Comparison of ENCODE assay signal across 18 mouse cellular contexts in genomic region chr4:128793710-128794109, GRCm38 (mm10). TPM values are rescaled to one million over a fixed set of nuclear protein-coding genes. Genes with fewer than 3 reads are reported as not detected.
DNase-seq lines count a peak whose midpoint lies in the region; ATAC-seq and TF ChIP-seq lines count a peak whose summit lies in the region.
"Had no signal": no experiment of that assay in that cellular context is flagged by ENCODE, and none has a peak within 500 bp of the region (broad histone marks: within the 10 kb centered on the region; RNA-seq: fewer than 3 reads in every experiment).

No protein-coding gene starts in this region.

- ATAC-seq in heart, embryonic 15.5 days (replicated peaks; ENCODE audit: insufficient number of reproducible peaks, insufficient read depth, low FRiP score, low read depth), result no peak; the same call in 1 of the 2 replicates
- ATAC-seq in megakaryocyte, adult 5-6 weeks (ENCODE audit: poor library complexity, severe bottlenecking), result no peak
- ATAC-seq in hindbrain, embryonic 11.5 days (ENCODE audit: low FRiP score), result no peak
- no peak for ATAC-seq in hindbrain, postnatal 0 days
- ATAC-seq: forebrain, embryonic 16.5 days had no signal

- TF ChIP-seq CTCF in hindbrain, postnatal 0 days (IDR thresholded peaks at IDR 0.05; ENCODE audit: low read depth), result no peak

- no peak overlapping the region for H3K4me2 ChIP-seq in heart, embryonic 15.5 days
- H3K4me2 ChIP-seq in hindbrain, embryonic 11.5 days (replicated peaks; ENCODE audit: low read depth, low read length), result no peak overlapping the region
- no peak overlapping the region for H3K4me2 ChIP-seq in hindbrain, postnatal 0 days (ENCODE audit: low read depth, low read length)
- H3K4me2 ChIP-seq: embryonic facial prominence, embryonic 12.5 days; limb, embryonic 12.5 days; lung, embryonic 14.5 days; neural tube, embryonic 12.5 days had no signal

- peaks cover 47% of the 10 kb centered on the region for H3K4me1 ChIP-seq in heart, embryonic 15.5 days (replicated peaks)
- H3K4me1 ChIP-seq in hindbrain, embryonic 11.5 days (replicated peaks; ENCODE audit: control insufficient read depth, insufficient read depth, low read length), result peaks cover 5% of the 10 kb centered on the region
- H3K4me1 ChIP-seq in hindbrain, postnatal 0 days (ENCODE audit: insufficient read depth, low read length), result peaks cover 12% of the 10 kb centered on the region

- no peak overlapping the region for H3K9ac ChIP-seq in heart, embryonic 15.5 days
- no peak overlapping the region for H3K9ac ChIP-seq in hindbrain, embryonic 11.5 days (ENCODE audit: low read depth, low read length)
- H3K9ac ChIP-seq in hindbrain, postnatal 0 days (replicated peaks; ENCODE audit: low read length), result no peak overlapping the region
- H3K9ac ChIP-seq: embryonic facial prominence, embryonic 12.5 days; limb, embryonic 12.5 days; lung, embryonic 14.5 days; neural tube, embryonic 12.5 days had no signal

- no peak overlapping the region for H3K4me3 ChIP-seq in heart, embryonic 15.5 days
- no peak overlapping the region for H3K4me3 ChIP-seq in hindbrain, embryonic 11.5 days (ENCODE audit: low read depth, low read length)
- no peak overlapping the region for H3K4me3 ChIP-seq in hindbrain, postnatal 0 days (ENCODE audit: low read length)
- H3K4me3 ChIP-seq: embryonic facial prominence, embryonic 12.5 days; limb, embryonic 12.5 days; neural tube, embryonic 12.5 days had no signal

- H3K9me3 ChIP-seq in heart, embryonic 15.5 days (replicated peaks), result no peaks in the 10 kb centered on the region
- H3K9me3 ChIP-seq in hindbrain, embryonic 11.5 days (ENCODE audit: control insufficient read depth, low read length), result no peaks in the 10 kb centered on the region
- no peaks in the 10 kb centered on the region for H3K9me3 ChIP-seq in hindbrain, postnatal 0 days (ENCODE audit: low read length)
- H3K9me3 ChIP-seq: embryonic facial prominence, embryonic 12.5 days; limb, embryonic 12.5 days; neural tube, embryonic 12.5 days had no signal

- no peaks in the 10 kb centered on the region for H3K27me3 ChIP-seq in heart, embryonic 15.5 days
- no peaks in the 10 kb centered on the region for H3K27me3 ChIP-seq in hindbrain, embryonic 11.5 days (ENCODE audit: control insufficient read depth, insufficient read depth, low read length)
- no peaks in the 10 kb centered on the region for H3K27me3 ChIP-seq in hindbrain, postnatal 0 days (ENCODE audit: insufficient read depth, low read length)
- H3K27me3 ChIP-seq: embryonic facial prominence, embryonic 12.5 days; limb, embryonic 12.5 days; neural tube, embryonic 12.5 days had no signal

- H3K27ac ChIP-seq in heart, embryonic 15.5 days, result peak overlapping the region; percentile 30; the same call in 1 of the 2 replicates
- H3K27ac ChIP-seq in hindbrain, embryonic 11.5 days (ENCODE audit: low read depth, low read length), result no peak overlapping the region
- H3K27ac ChIP-seq in hindbrain, postnatal 0 days, result no peak overlapping the region
- H3K27ac ChIP-seq: embryonic facial prominence, embryonic 12.5 days; limb, embryonic 12.5 days; neural tube, embryonic 12.5 days had no signal

- DNase-seq in heart, adult 18-20 months, result peak; percentile 27 to 45
- DNase-seq in heart, adult 8-10 months (ENCODE audit: low spot score), result no peak
- peak; percentile 39 for DNase-seq in urinary bladder, postnatal 25 days (ENCODE audit: low spot score)
- no peak for DNase-seq in urinary bladder, postnatal 4 days (ENCODE audit: low spot score in 2 of 2)
- DNase-seq in hindbrain, embryonic 11.5 days (ENCODE audit: low spot score), result no peak
- DNase-seq in hindbrain, postnatal 0 days (ENCODE audit: low spot score), result no peak
- DNase-seq: cerebellum, adult 9-10 months; gastrocnemius, postnatal 14 days; lung, embryonic 14.5 days; midbrain, embryonic 14.5 days; right cerebral cortex, adult 18-20 months; thymus, postnatal 36 days had no signal

- WGBS in heart, embryonic 15.5 days, result 0% methylated on average over 1 of the region's 1 CpGs
- 75% methylated on average over 1 of the region's 1 CpGs for WGBS in hindbrain, embryonic 11.5 days
- WGBS in hindbrain, postnatal 0 days, result 65% methylated on average over 1 of the region's 1 CpGs

- H3K36me3 ChIP-seq in heart, embryonic 15.5 days, result no peaks in the 10 kb centered on the region
- H3K36me3 ChIP-seq in hindbrain, embryonic 11.5 days (ENCODE audit: control insufficient read depth, insufficient read depth, low read length), result no peaks in the 10 kb centered on the region; the same call in 1 of the 2 replicates
- H3K36me3 ChIP-seq in hindbrain, postnatal 0 days (ENCODE audit: insufficient read depth, low read length), result no peaks in the 10 kb centered on the region

RNA-seq across cellular contexts. Expression of gene Zfp362, which starts 12.1 kb away (rescaled TPM):
- 1 to 10 TPM; 9.9 TPM for total RNA-seq in heart, adult 18-20 months (2021)
- 10 to 100 TPM; 10.1 to 13.3 (median 12.3) TPM for total RNA-seq in heart, adult 8-10 months (2022)
- 14.2 and 21.1 TPM in 2 replicates for polyA plus RNA-seq in heart, embryonic 15.5 days (2015; fragmentation: Nextera tagmentation; extraction: Ambion mirVana)
- 20.4 and 20.9 TPM in 2 replicates for total RNA-seq in megakaryocyte, adult 5-6 weeks (2015)
- 3.0 and 4.3 TPM in 2 replicates for total RNA-seq in megakaryocyte, adult 5-6 weeks (2017)
- polyA plus RNA-seq in hindbrain, embryonic 11.5 days (2014; fragmentation: Nextera tagmentation; extraction: Ambion mirVana), result 29.5 and 30.4 TPM in 2 replicates
- 25.6 and 35.7 TPM in 2 replicates for total RNA-seq in hindbrain, postnatal 0 days (2014; rRNA removed)
- polyA plus RNA-seq in hindbrain, postnatal 0 days (2015; fragmentation: Nextera tagmentation; extraction: Ambion mirVana), result 23.3 and 24.9 TPM in 2 replicates

RNA-seq across cellular contexts. Expression of gene A3galt2, which starts 38.5 kb away (rescaled TPM):
- total RNA-seq in heart, adult 18-20 months (2021), result under 1 TPM; 0.13 to 0.32 TPM
- total RNA-seq in heart, adult 8-10 months (2022), result under 1 TPM in 2 of 4 experiments, not detected in 2; 0.09 to 0.11 TPM
- polyA plus RNA-seq in heart, embryonic 15.5 days (2015; fragmentation: Nextera tagmentation; extraction: Ambion mirVana), result 0.04 TPM in 1 of 2 replicates, not detected in the other
- 0.09 and 0.21 TPM in 2 replicates for total RNA-seq in megakaryocyte, adult 5-6 weeks (2015)
- total RNA-seq in megakaryocyte, adult 5-6 weeks (2017), result 0.11 TPM in 1 of 2 replicates, not detected in the other
- 0.42 and 0.51 TPM in 2 replicates for polyA plus RNA-seq in hindbrain, embryonic 11.5 days (2014; fragmentation: Nextera tagmentation; extraction: Ambion mirVana)
- 0.47 and 1.1 TPM in 2 replicates for total RNA-seq in hindbrain, postnatal 0 days (2014; rRNA removed)
- polyA plus RNA-seq in hindbrain, postnatal 0 days (2015; fragmentation: Nextera tagmentation; extraction: Ambion mirVana), result 0.10 TPM in 2 replicates

Comparison
In these comparisons a context has a peak if more than half of its experiments do, and no peak if none do; other contexts are left out.
1. DNase-seq: peak in heart, adult 18-20 months (2 of 2) and urinary bladder, postnatal 25 days (single experiment); none in heart, adult 8-10 months (single experiment), urinary bladder, postnatal 4 days (0 of 2), hindbrain, embryonic 11.5 days (single experiment) and hindbrain, postnatal 0 days (single experiment).